Mouse (Mus musculus) lung, adult 2 months (tissue): ENCODE results near the gene P2ry10. TPM values are rescaled to one million over a fixed set of nuclear protein-coding genes. Genes with fewer than 3 reads are reported as not detected.

Source experiments
- DNase-seq: peaks from one replicate; pipeline ENCODE4 v3.0.0; 2022
- H3K4me1 ChIP-seq: fragments of 200-500 bp; 2 replicates; pipeline ENCODE4 v1.6.1; 2011; ENCODE audit warnings: low read length; ENCODE audit not compliant: control insufficient read depth, insufficient read depth
- H3K4me3 ChIP-seq: fragments of 200-500 bp; replicated peaks from 2 replicates; pipeline ENCODE3; 2011; ENCODE audit warnings: low read depth, mild to moderate bottlenecking, control low read depth, low read length; ENCODE audit errors: extremely low read depth
- CTCF ChIP-seq: fragments of 200-500 bp; IDR thresholded peaks from 2 replicates; pipeline ENCODE4 v1.5.1; 2011; ENCODE audit warnings: mild to moderate bottlenecking, low read length, control low read depth; ENCODE audit not compliant: insufficient read depth
- POLR2A ChIP-seq: fragments of 200-500 bp; IDR thresholded peaks from 2 replicates; pipeline ENCODE4 v1.6.1; 2011; ENCODE audit warnings: low read depth, mild to moderate bottlenecking, control low read depth, low read length, borderline replicate concordance; ENCODE audit errors: extremely low read depth
- WGBS: fragments of 180-500 bp; shearing (Covaris S2); methylation state at CpG from one replicate; pipeline ENCODE4 v1.1.7; 2018; 5-methylcytosine and 5-hydroxymethylcytosine counted together
- polyA plus RNA-seq: library from polyadenylated mRNA; depleted of rRNA; stranded (reverse); fragments of >200 nt; gene quantifications from 2 replicates; pipeline ENCODE4 v1.2.3, GENCODE M21; 2012; rRNA removed

Gene P2ry10
- polyA plus RNA-seq, 1 experiment = 1.8 TPM

GRCm38 (mm10) chrX:107143184-107143583, 54.9 kb downstream of the P2ry10 start:
- no peaks in the 10 kb centered on the region for H3K4me1 ChIP-seq
- no peak overlapping the region for H3K4me3 ChIP-seq
- no peak for TF ChIP-seq POLR2A
- TF ChIP-seq CTCF = no peak
- 73% methylated on average over 3 of the region's 3 CpGs for WGBS
- DNase-seq = no peak

GRCm38 (mm10) chrX:107143930-107144329, 55.6 kb downstream of the P2ry10 start:
- no peak for DNase-seq
- Histone ChIP-seq H3K4me3 (no peak overlapping the region), H3K4me1 (no peaks in the 10 kb centered on the region)
- no peak for TF ChIP-seq POLR2A
- no peak for TF ChIP-seq CTCF
- WGBS = 46% methylated on average over 2 of the region's 2 CpGs

GRCm38 (mm10) chrX:107148681-107149080, 60.4 kb downstream of the P2ry10 start, which contains the start of gene P2ry10b:
P2ry10b (plus strand) TSS chrX:107148927.
- TF ChIP-seq POLR2A (no peak), CTCF (no peak)
- DNase-seq = no peak
- 68% methylated on average over 3 of the region's 3 CpGs for WGBS
- Histone ChIP-seq H3K4me3 (peak within 1 kb of the TSS; percentile 10), H3K4me1 (no peaks in the 10 kb centered on the region)

- no peak for TF ChIP-seq CTCF
- TF ChIP-seq POLR2A = no peak
- Histone ChIP-seq H3K4me3 (peak overlapping the region; percentile 10), H3K4me1 (no peaks in the 10 kb centered on the region)
- no peak for DNase-seq
- 40% methylated on average over 4 of the region's 4 CpGs for whole genome bisulfite sequencing
Observed at GRCm38 (mm10) chrX:107149391-107149993, 61.2 kb downstream of the P2ry10 start.

GRCm38 (mm10) chrX:107150027-107150426, 61.7 kb downstream of the P2ry10 start:
- Histone ChIP-seq H3K4me1 (no peaks in the 10 kb centered on the region), H3K4me3 (peak overlapping the region; percentile 10)
- no peak for DNase-seq
- TF ChIP-seq POLR2A (no peak), CTCF (no peak)
- WGBS = 51% methylated on average over 5 of the region's 5 CpGs

GRCm38 (mm10) chrX:107150752-107151515, 62.6 kb downstream of the P2ry10 start:
- no peak for TF ChIP-seq CTCF
- no peak for TF ChIP-seq POLR2A
- peak; percentile 3 for DNase-seq
- 42% methylated on average over 4 of the region's 4 CpGs for WGBS
- H3K4me1 ChIP-seq = no peaks in the 10 kb centered on the region
- H3K4me3 ChIP-seq = no peak overlapping the region

Other genes starting within 250 kb of the P2ry10 start
- gene Rtl3, start 247.8 kb upstream of the P2ry10 start, polyA plus RNA-seq = 0.19 and 0.50 TPM in 2 replicates
- gene Lpar4, start 167.9 kb upstream of the P2ry10 start, polyA plus RNA-seq = 0.17 and 0.78 TPM in 2 replicates
- gene P2ry10b, start 60.4 kb downstream of the P2ry10 start, polyA plus RNA-seq = 2.7 and 4.4 TPM in 2 replicates
- 0.17 and 0.43 TPM in 2 replicates for gene Gpr174, start 167.4 kb downstream of the P2ry10 start, polyA plus RNA-seq